Mouse (Mus musculus): Measurements from ENCODE around the gene Bcl2l13. TPM values are rescaled to one million over a fixed set of nuclear protein-coding genes. Genes with fewer than 3 reads are reported as not detected.
A peak's percentile ranks its signal among the peaks of the same experiment; 100 is the strongest.

Bcl2l13 gene
- polyA plus RNA-seq, 1 experiment from 2014 or later: 26.8 TPM

- peaks cover 9% of the 10 kb centered on the region; the same call in 1 of the 2 replicates for H3K36me3 ChIP-seq
- H3K9me3 ChIP-seq: no peaks in the 10 kb centered on the region
- no peak overlapping the region for H3K4me3 ChIP-seq (replicated peaks)
- no peak overlapping the region for H3K27ac ChIP-seq
- H3K9ac ChIP-seq: no peak overlapping the region
- WGBS: 43% methylated on average over 1 of the region's 1 CpGs
- no peaks in the 10 kb centered on the region for H3K27me3 ChIP-seq (replicated peaks)
- no peak for ATAC-seq (ENCODE audit: insufficient read depth, low FRiP score, low read depth)
- H3K4me2 ChIP-seq: no peak overlapping the region
- no peaks in the 10 kb centered on the region for H3K4me1 ChIP-seq
Observed at GRCm38 (mm10) chr6:120868824-120869223, 32.8 kb downstream of the Bcl2l13 start.

GRCm38 (mm10) chr6:120871286-120871685 lies 35.3 kb downstream of the Bcl2l13 start:
- no peak overlapping the region for H3K4me2 ChIP-seq
- no peaks in the 10 kb centered on the region for H3K4me1 ChIP-seq
- H3K4me3 ChIP-seq (replicated peaks): no peak overlapping the region
- H3K36me3 ChIP-seq: peaks cover 7% of the 10 kb centered on the region; the same call in 1 of the 2 replicates
- no peak for ATAC-seq (ENCODE audit: insufficient read depth, low FRiP score, low read depth)
- no peaks in the 10 kb centered on the region for H3K27me3 ChIP-seq (replicated peaks)
- H3K9ac ChIP-seq: no peak overlapping the region
- WGBS: 76% methylated on average over 2 of the region's 2 CpGs
- no peaks in the 10 kb centered on the region for H3K9me3 ChIP-seq
- H3K27ac ChIP-seq: no peak overlapping the region

- no peak overlapping the region for H3K27ac ChIP-seq
- WGBS: 44% methylated on average over 9 of the region's 9 CpGs
- peaks cover 18% of the 10 kb centered on the region; the same call in 1 of the 2 replicates for H3K36me3 ChIP-seq
- H3K4me3 ChIP-seq (replicated peaks): no peak overlapping the region
- no peaks in the 10 kb centered on the region for H3K9me3 ChIP-seq
- no peak overlapping the region for H3K4me2 ChIP-seq
- H3K4me1 ChIP-seq: no peaks in the 10 kb centered on the region
- H3K9ac ChIP-seq: no peak overlapping the region
- H3K27me3 ChIP-seq (replicated peaks): no peaks in the 10 kb centered on the region
- ATAC-seq (ENCODE audit: insufficient read depth, low FRiP score, low read depth): no peak
Observed at GRCm38 (mm10) chr6:120873874-120874273, 37.9 kb downstream of the Bcl2l13 start.

- no peak overlapping the region for H3K27ac ChIP-seq
- no peaks in the 10 kb centered on the region for H3K4me1 ChIP-seq
- no peak overlapping the region for H3K9ac ChIP-seq
- no peak overlapping the region for H3K4me3 ChIP-seq (replicated peaks)
- H3K36me3 ChIP-seq: peaks cover 25% of the 10 kb centered on the region
- H3K9me3 ChIP-seq: no peaks in the 10 kb centered on the region
- no peaks in the 10 kb centered on the region for H3K27me3 ChIP-seq (replicated peaks)
- no peak overlapping the region for H3K4me2 ChIP-seq
- 65% methylated on average over 5 of the region's 5 CpGs for WGBS
- ATAC-seq (ENCODE audit: insufficient read depth, low FRiP score, low read depth): no peak
Observed at GRCm38 (mm10) chr6:120879046-120879445, 43.0 kb downstream of the Bcl2l13 start.

GRCm38 (mm10) chr6:120884436-120884835 lies 48.4 kb downstream of the Bcl2l13 start:
- no peaks in the 10 kb centered on the region for H3K27me3 ChIP-seq (replicated peaks)
- 95% methylated on average over 6 of the region's 6 CpGs for WGBS
- H3K36me3 ChIP-seq: peaks cover 37% of the 10 kb centered on the region
- H3K4me2 ChIP-seq: no peak overlapping the region
- no peak overlapping the region for H3K9ac ChIP-seq
- H3K27ac ChIP-seq: no peak overlapping the region
- ATAC-seq (ENCODE audit: insufficient read depth, low FRiP score, low read depth): no peak
- no peak overlapping the region for H3K4me3 ChIP-seq (replicated peaks)
- no peaks in the 10 kb centered on the region for H3K4me1 ChIP-seq
- H3K9me3 ChIP-seq: no peaks in the 10 kb centered on the region

- Histone ChIP-seq H3K9me3 (no peaks in the 10 kb centered on the region), H3K36me3 (peaks cover 37% of the 10 kb centered on the region)
- WGBS: 88% methylated on average over 17 of the region's 17 CpGs
Observed at GRCm38 (mm10) chr6:120886696-120887095, 50.7 kb downstream of the Bcl2l13 start.

GRCm38 (mm10) chr6:120894089-120894488 lies 58.1 kb downstream of the Bcl2l13 start:
- no peaks in the 10 kb centered on the region for H3K27me3 ChIP-seq (replicated peaks)
- no peak overlapping the region for H3K27ac ChIP-seq
- no peaks in the 10 kb centered on the region for H3K4me1 ChIP-seq
- H3K36me3 ChIP-seq: peaks cover 9% of the 10 kb centered on the region; the same call in 1 of the 2 replicates
- 94% methylated on average over 9 of the region's 9 CpGs for WGBS
- no peak overlapping the region for H3K9ac ChIP-seq
- no peaks in the 10 kb centered on the region for H3K9me3 ChIP-seq
- no peak overlapping the region for H3K4me3 ChIP-seq (replicated peaks)
- H3K4me2 ChIP-seq: no peak overlapping the region
- no peak for ATAC-seq (ENCODE audit: insufficient read depth, low FRiP score, low read depth)

More at GRCm38 (mm10) chr6:120886696-120887095, 50.7 kb downstream of the Bcl2l13 start:
- ATAC-seq (ENCODE audit: insufficient read depth, low FRiP score, low read depth): no peak
- H3K9ac ChIP-seq: no peak overlapping the region
- H3K4me3 ChIP-seq (replicated peaks): no peak overlapping the region
- no peaks in the 10 kb centered on the region for H3K27me3 ChIP-seq (replicated peaks)
- H3K4me1 ChIP-seq: no peaks in the 10 kb centered on the region
- H3K27ac ChIP-seq: no peak overlapping the region
- no peak overlapping the region for H3K4me2 ChIP-seq

- 75% methylated on average over 9 of the region's 9 CpGs for WGBS
- ATAC-seq (ENCODE audit: insufficient read depth, low FRiP score, low read depth): no peak
- peaks cover 9% of the 10 kb centered on the region; the same call in 1 of the 2 replicates for H3K36me3 ChIP-seq
Observed at GRCm38 (mm10) chr6:120894524-120894923, 58.5 kb downstream of the Bcl2l13 start.

GRCm38 (mm10) chr6:120898188-120898833 lies 62.3 kb downstream of the Bcl2l13 start:
- 0 out of 2 replicates have a peak, but pooled peaks have one; percentile 2 for ATAC-seq (ENCODE audit: insufficient read depth, low FRiP score, low read depth)
- H3K9me3 ChIP-seq: no peaks in the 10 kb centered on the region
- H3K4me2 ChIP-seq: no peak overlapping the region
- no peak overlapping the region for H3K9ac ChIP-seq
- no peak overlapping the region for H3K27ac ChIP-seq
- H3K4me3 ChIP-seq (replicated peaks): no peak overlapping the region
- H3K4me1 ChIP-seq: no peaks in the 10 kb centered on the region
- peaks cover 9% of the 10 kb centered on the region; the same call in 1 of the 2 replicates for H3K36me3 ChIP-seq
- 70% methylated on average over 6 of the region's 6 CpGs for WGBS
- H3K27me3 ChIP-seq (replicated peaks): no peaks in the 10 kb centered on the region

More at GRCm38 (mm10) chr6:120894524-120894923, 58.5 kb downstream of the Bcl2l13 start:
- no peak overlapping the region for H3K4me2 ChIP-seq
- H3K27ac ChIP-seq: no peak overlapping the region
- no peaks in the 10 kb centered on the region for H3K9me3 ChIP-seq
- no peaks in the 10 kb centered on the region for H3K4me1 ChIP-seq
- H3K9ac ChIP-seq: no peak overlapping the region
- no peak overlapping the region for H3K4me3 ChIP-seq (replicated peaks)
- no peaks in the 10 kb centered on the region for H3K27me3 ChIP-seq (replicated peaks)

GRCm38 (mm10) chr6:120901776-120902645 lies 66.0 kb downstream of the Bcl2l13 start:
- 0 out of 2 replicates have a peak, but pooled peaks have one; percentile 15 for ATAC-seq (ENCODE audit: insufficient read depth, low FRiP score, low read depth)
- Histone ChIP-seq H3K9me3 (no peaks in the 10 kb centered on the region), H3K27ac (no peak overlapping the region), H3K27me3 (replicated peaks) (no peaks in the 10 kb centered on the region), H3K4me2 (no peak overlapping the region), H3K9ac (no peak overlapping the region), H3K4me3 (replicated peaks) (no peak overlapping the region), H3K36me3 (no peaks in the 10 kb centered on the region), H3K4me1 (no peaks in the 10 kb centered on the region)
- WGBS: 75% methylated on average over 14 of the region's 14 CpGs

- 47% methylated on average over 5 of the region's 5 CpGs for WGBS
- no peaks in the 10 kb centered on the region for H3K4me1 ChIP-seq
- H3K9me3 ChIP-seq: no peaks in the 10 kb centered on the region
- no peak overlapping the region for H3K4me3 ChIP-seq (replicated peaks)
- no peak overlapping the region for H3K27ac ChIP-seq
- H3K27me3 ChIP-seq (replicated peaks): no peaks in the 10 kb centered on the region
- H3K9ac ChIP-seq: no peak overlapping the region
- no peaks in the 10 kb centered on the region for H3K36me3 ChIP-seq
- H3K4me2 ChIP-seq: no peak overlapping the region
- ATAC-seq (ENCODE audit: insufficient read depth, low FRiP score, low read depth): 0 out of 2 replicates have a peak, but pooled peaks have one; percentile 54
Observed at GRCm38 (mm10) chr6:120903450-120903912, 67.5 kb downstream of the Bcl2l13 start.

- no peaks in the 10 kb centered on the region for H3K4me1 ChIP-seq
- no peak overlapping the region for H3K9ac ChIP-seq
- 81% methylated on average over 11 of the region's 11 CpGs for WGBS
- H3K4me2 ChIP-seq: no peak overlapping the region
- no peaks in the 10 kb centered on the region for H3K36me3 ChIP-seq
- H3K27ac ChIP-seq: no peak overlapping the region
- ATAC-seq (ENCODE audit: insufficient read depth, low FRiP score, low read depth): no peak
- H3K9me3 ChIP-seq: no peaks in the 10 kb centered on the region
- H3K27me3 ChIP-seq (replicated peaks): no peaks in the 10 kb centered on the region
- no peak overlapping the region for H3K4me3 ChIP-seq (replicated peaks)
Observed at GRCm38 (mm10) chr6:120903961-120904360, 67.9 kb downstream of the Bcl2l13 start.
